21 mouse cellular contexts compared by ENCODE assay signal in genomic region chr11:29241961-29242360, GRCm38 (mm10).
"Had no signal": no experiment of that assay in that cellular context is flagged by ENCODE, and none has a peak within 500 bp of the region (broad histone marks: within the 10 kb centered on the region; RNA-seq: fewer than 3 reads in every experiment).

No protein-coding gene starts in this region.

- H3K9me3 ChIP-seq: limb, embryonic 10.5 days; limb, embryonic 13.5 days; liver, embryonic 12.5 days; liver, embryonic 15.5 days; neural tube, embryonic 13.5 days had no signal

- H3K4me2 ChIP-seq: limb, embryonic 13.5 days; liver, embryonic 12.5 days; liver, embryonic 15.5 days; midbrain, embryonic 11.5 days; neural tube, embryonic 13.5 days had no signal

- ATAC-seq: liver, embryonic 12.5 days had no signal

- H3K9ac ChIP-seq: limb, embryonic 13.5 days; liver, embryonic 12.5 days; liver, embryonic 15.5 days; neural tube, embryonic 13.5 days had no signal

- DNase-seq: kidney, adult 2 months; kidney, postnatal 25 days; layer of hippocampus, adult 9-11 months; liver; lung, adult 2 months; lung, postnatal 14 days; lung, postnatal 4 days; midbrain, embryonic 14.5 days; right cerebral cortex, adult 18-20 months; right cerebral cortex, postnatal 25 days; thymus, adult 18-20 months; thymus, postnatal 14 days; thymus, postnatal 4 days had no signal

- H3K4me3 ChIP-seq: layer of hippocampus, adult 2 months; limb, embryonic 10.5 days; limb, embryonic 13.5 days; liver, embryonic 12.5 days; liver, embryonic 15.5 days; neural tube, embryonic 13.5 days had no signal

- H3K27ac ChIP-seq: kidney, postnatal 0 days; layer of hippocampus, adult 2 months; limb, embryonic 10.5 days; limb, embryonic 13.5 days; liver, embryonic 12.5 days; liver, embryonic 15.5 days; neural tube, embryonic 13.5 days had no signal

- H3K27me3 ChIP-seq: limb, embryonic 13.5 days; liver, embryonic 12.5 days; liver, embryonic 15.5 days; neural tube, embryonic 13.5 days had no signal
